Mouse (Mus musculus): ENCODE data around the gene Stat5b. TPM values are rescaled to one million over a fixed set of nuclear protein-coding genes. Genes with fewer than 3 reads are reported as not detected.

Stat5b gene
- polyA plus RNA-seq, 1 experiment from 2014 or later: 11.4 TPM

GRCm38 (mm10) chr11:100766726-100767125, 83.8 kb downstream of the Stat5b start:
- H3K4me2 ChIP-seq (ENCODE audit: low read length): no peak overlapping the region
- no peak overlapping the region for H3K27ac ChIP-seq (ENCODE audit: low read depth, low read length)
- ATAC-seq (no peak), DNase-seq (ENCODE audit: low spot score) (no peak)
- WGBS: 85% methylated on average over 9 of the region's 9 CpGs
- no peaks in the 10 kb centered on the region for H3K9me3 ChIP-seq (replicated peaks; ENCODE audit: control insufficient read depth, low read length)
- H3K36me3 ChIP-seq (ENCODE audit: control insufficient read depth, insufficient read depth, low read length): no peaks in the 10 kb centered on the region
- no peak overlapping the region for H3K4me3 ChIP-seq (ENCODE audit: low read depth, low read length)
- no peaks in the 10 kb centered on the region for H3K27me3 ChIP-seq (replicated peaks; ENCODE audit: control insufficient read depth, insufficient read depth, low read length)
- H3K9ac ChIP-seq (ENCODE audit: low read length): no peak overlapping the region
- H3K4me1 ChIP-seq (ENCODE audit: control insufficient read depth, insufficient read depth, low read length): no peaks in the 10 kb centered on the region

GRCm38 (mm10) chr11:100762831-100763230, 87.7 kb downstream of the Stat5b start, which contains the start of gene Hcrt:
Gene Hcrt, minus strand, starts transcription at chr11:100762931.
- no peaks in the 10 kb centered on the region for H3K9me3 ChIP-seq (replicated peaks; ENCODE audit: control insufficient read depth, low read length)
- peak within 1 kb of the TSS; percentile 37 for H3K4me3 ChIP-seq (ENCODE audit: low read depth, low read length)
- H3K4me1 ChIP-seq (ENCODE audit: control insufficient read depth, insufficient read depth, low read length): peaks cover 6% of the 10 kb centered on the region; the same call in 1 of the 2 replicates
- ATAC-seq (no peak), DNase-seq (ENCODE audit: low spot score) (no peak)
- 82% methylated on average over 7 of the region's 7 CpGs for WGBS
- peaks cover 10% of the 10 kb centered on the region; the same call in 1 of the 2 replicates for H3K27me3 ChIP-seq (replicated peaks; ENCODE audit: control insufficient read depth, insufficient read depth, low read length)
- H3K4me2 ChIP-seq (ENCODE audit: low read length): peak within 1 kb of the TSS; percentile 68
- no peaks in the 10 kb centered on the region for H3K36me3 ChIP-seq (ENCODE audit: control insufficient read depth, insufficient read depth, low read length)
- peak within 1 kb of the TSS; percentile 60 for H3K9ac ChIP-seq (ENCODE audit: low read length)
- H3K27ac ChIP-seq (ENCODE audit: low read depth, low read length): 0 out of 2 replicates have a peak within 1 kb of the TSS, but pooled peaks have one; percentile 27

- ATAC-seq: peak; percentile 51
- Histone ChIP-seq H3K9me3 (replicated peaks; ENCODE audit: control insufficient read depth, low read length) (no peaks in the 10 kb centered on the region), H3K4me2 (ENCODE audit: low read length) (peak overlapping the region; percentile 68), H3K4me1 (ENCODE audit: control insufficient read depth, insufficient read depth, low read length) (peaks cover 6% of the 10 kb centered on the region; the same call in 1 of the 2 replicates), H3K27ac (ENCODE audit: low read depth, low read length) (0 out of 2 replicates have a peak overlapping the region, but pooled peaks have one; percentile 27), H3K9ac (ENCODE audit: low read length) (peak overlapping the region; percentile 60), H3K36me3 (ENCODE audit: control insufficient read depth, insufficient read depth, low read length) (no peaks in the 10 kb centered on the region), H3K27me3 (replicated peaks; ENCODE audit: control insufficient read depth, insufficient read depth, low read length) (peaks cover 10% of the 10 kb centered on the region; the same call in 1 of the 2 replicates), H3K4me3 (ENCODE audit: low read depth, low read length) (peak overlapping the region; percentile 37)
- DNase-seq (ENCODE audit: low spot score): peak; percentile 83
- WGBS: under 1% methylated on average over 27 of the region's 27 CpGs
Measured at GRCm38 (mm10) chr11:100761547-100762045, 88.9 kb downstream of the Stat5b start.

- DNase-seq (ENCODE audit: low spot score) (peak; percentile 84), ATAC-seq (peak; percentile 66)
- peak within 1 kb of the TSS; percentile 39; the same call in 1 of the 2 replicates for H3K27ac ChIP-seq (ENCODE audit: low read depth, low read length)
- H3K9ac ChIP-seq (ENCODE audit: low read length): peak within 1 kb of the TSS; percentile 73
- 0 out of 2 replicates have a peak, but pooled peaks cover 4% of the 10 kb centered on the region for H3K36me3 ChIP-seq (ENCODE audit: control insufficient read depth, insufficient read depth, low read length)
- H3K4me3 ChIP-seq (ENCODE audit: low read depth, low read length): peak within 1 kb of the TSS; percentile 43
- peaks cover 10% of the 10 kb centered on the region; the same call in 1 of the 2 replicates for H3K27me3 ChIP-seq (replicated peaks; ENCODE audit: control insufficient read depth, insufficient read depth, low read length)
- peaks cover 6% of the 10 kb centered on the region; the same call in 1 of the 2 replicates for H3K4me1 ChIP-seq (ENCODE audit: control insufficient read depth, insufficient read depth, low read length)
- under 1% methylated on average over 43 of the region's 51 CpGs for WGBS
- no peaks in the 10 kb centered on the region for H3K9me3 ChIP-seq (replicated peaks; ENCODE audit: control insufficient read depth, low read length)
- H3K4me2 ChIP-seq (ENCODE audit: low read length): peak within 1 kb of the TSS; percentile 77
Measured at GRCm38 (mm10) chr11:100759611-100760233, 90.8 kb downstream of the Stat5b start, which contains the start of gene Kcnh4. Gene Kcnh4, minus strand, starts transcription at chr11:100759942.

GRCm38 (mm10) chr11:100758707-100759610, 91.6 kb downstream of the Stat5b start:
- Histone ChIP-seq H3K27ac (ENCODE audit: low read depth, low read length) (peak overlapping the region; percentile 39; the same call in 1 of the 2 replicates), H3K9ac (ENCODE audit: low read length) (peak overlapping the region; percentile 73), H3K4me1 (ENCODE audit: control insufficient read depth, insufficient read depth, low read length) (peaks cover 6% of the 10 kb centered on the region; the same call in 1 of the 2 replicates), H3K36me3 (ENCODE audit: control insufficient read depth, insufficient read depth, low read length) (0 out of 2 replicates have a peak, but pooled peaks cover 4% of the 10 kb centered on the region), H3K9me3 (replicated peaks; ENCODE audit: control insufficient read depth, low read length) (no peaks in the 10 kb centered on the region), H3K27me3 (replicated peaks; ENCODE audit: control insufficient read depth, insufficient read depth, low read length) (peaks cover 10% of the 10 kb centered on the region; the same call in 1 of the 2 replicates), H3K4me3 (ENCODE audit: low read depth, low read length) (peak overlapping the region; percentile 43), H3K4me2 (ENCODE audit: low read length) (peak overlapping the region; percentile 77)
- WGBS: under 1% methylated on average over 35 of the region's 35 CpGs
- ATAC-seq: peak; percentile 53
- peak; percentile 53 for DNase-seq (ENCODE audit: low spot score)

GRCm38 (mm10) chr11:100757566-100757965, 93.0 kb downstream of the Stat5b start:
- whole genome bisulfite sequencing: 94% methylated on average over 12 of the region's 12 CpGs
- H3K27me3 ChIP-seq (replicated peaks; ENCODE audit: control insufficient read depth, insufficient read depth, low read length): peaks cover 10% of the 10 kb centered on the region; the same call in 1 of the 2 replicates
- no peak overlapping the region for H3K4me2 ChIP-seq (ENCODE audit: low read length)
- no peak overlapping the region for H3K27ac ChIP-seq (ENCODE audit: low read depth, low read length)
- DNase-seq (ENCODE audit: low spot score) (no peak), ATAC-seq (no peak)
- H3K4me1 ChIP-seq (ENCODE audit: control insufficient read depth, insufficient read depth, low read length): peaks cover 6% of the 10 kb centered on the region; the same call in 1 of the 2 replicates
- H3K4me3 ChIP-seq (ENCODE audit: low read depth, low read length): no peak overlapping the region
- 0 out of 2 replicates have a peak, but pooled peaks cover 4% of the 10 kb centered on the region for H3K36me3 ChIP-seq (ENCODE audit: control insufficient read depth, insufficient read depth, low read length)
- H3K9me3 ChIP-seq (replicated peaks; ENCODE audit: control insufficient read depth, low read length): no peaks in the 10 kb centered on the region
- no peak overlapping the region for H3K9ac ChIP-seq (ENCODE audit: low read length)

GRCm38 (mm10) chr11:100756476-100756875, 94.0 kb downstream of the Stat5b start:
- whole genome bisulfite sequencing: 59% methylated on average over 6 of the region's 6 CpGs
- Histone ChIP-seq H3K9ac (ENCODE audit: low read length) (no peak overlapping the region), H3K4me2 (ENCODE audit: low read length) (no peak overlapping the region), H3K4me1 (ENCODE audit: control insufficient read depth, insufficient read depth, low read length) (peaks cover 6% of the 10 kb centered on the region; the same call in 1 of the 2 replicates), H3K27ac (ENCODE audit: low read depth, low read length) (no peak overlapping the region), H3K36me3 (ENCODE audit: control insufficient read depth, insufficient read depth, low read length) (0 out of 2 replicates have a peak, but pooled peaks cover 6% of the 10 kb centered on the region), H3K4me3 (ENCODE audit: low read depth, low read length) (no peak overlapping the region), H3K9me3 (replicated peaks; ENCODE audit: control insufficient read depth, low read length) (no peaks in the 10 kb centered on the region), H3K27me3 (replicated peaks; ENCODE audit: control insufficient read depth, insufficient read depth, low read length) (peaks cover 10% of the 10 kb centered on the region; the same call in 1 of the 2 replicates)
- ATAC-seq: no peak
- no peak for DNase-seq (ENCODE audit: low spot score)

- Histone ChIP-seq H3K9me3 (replicated peaks; ENCODE audit: control insufficient read depth, low read length) (no peaks in the 10 kb centered on the region), H3K4me1 (ENCODE audit: control insufficient read depth, insufficient read depth, low read length) (peaks cover 5% of the 10 kb centered on the region; the same call in 1 of the 2 replicates), H3K4me3 (ENCODE audit: low read depth, low read length) (no peak overlapping the region), H3K27ac (ENCODE audit: low read depth, low read length) (no peak overlapping the region), H3K4me2 (ENCODE audit: low read length) (no peak overlapping the region), H3K36me3 (ENCODE audit: control insufficient read depth, insufficient read depth, low read length) (0 out of 2 replicates have a peak, but pooled peaks cover 6% of the 10 kb centered on the region), H3K9ac (ENCODE audit: low read length) (no peak overlapping the region), H3K27me3 (replicated peaks; ENCODE audit: control insufficient read depth, insufficient read depth, low read length) (peaks cover 7% of the 10 kb centered on the region; the same call in 1 of the 2 replicates)
- WGBS: 91% methylated on average over 3 of the region's 3 CpGs
- ATAC-seq (no peak), DNase-seq (ENCODE audit: low spot score) (no peak)
Measured at GRCm38 (mm10) chr11:100754693-100755057, 95.8 kb downstream of the Stat5b start.
